ENCODE assay signal across 14 mouse cellular contexts in genomic region chr4:132350854-132351253, GRCm38 (mm10). TPM values are rescaled to one million over a fixed set of nuclear protein-coding genes. Genes with fewer than 3 reads are reported as not detected.
DNase-seq lines count a peak whose midpoint lies in the region; ATAC-seq and TF ChIP-seq lines count a peak whose summit lies in the region.
"Had no signal": no experiment of that assay in that cellular context is flagged by ENCODE, and none has a peak within 500 bp of the region (broad histone marks: within the 10 kb centered on the region; RNA-seq: fewer than 3 reads in every experiment).

No protein-coding gene starts in this region.

- no peak for ATAC-seq in kidney, embryonic 14.5 days (ENCODE audit: low FRiP score, low TSS enrichment)
- no peak for ATAC-seq in limb, embryonic 15.5 days (ENCODE audit: insufficient number of reproducible peaks, low FRiP score, low TSS enrichment, low read depth)
- ATAC-seq: forebrain, embryonic 16.5 days; hindbrain, postnatal 0 days had no signal

- WGBS in kidney, embryonic 14.5 days, result 74% methylated on average over 3 of the region's 3 CpGs
- WGBS in limb, embryonic 15.5 days, result 73% methylated on average over 3 of the region's 3 CpGs

- H3K4me1 ChIP-seq in kidney, embryonic 14.5 days (ENCODE audit: control insufficient read depth, insufficient read depth, low read length), result peaks cover 7% of the 10 kb centered on the region
- H3K4me1 ChIP-seq in CH12.LX (ENCODE audit: control insufficient read depth in 1 of 2, insufficient read depth in 2 of 2), result peaks cover 6 to 52% of the 10 kb centered on the region in 2 experiments
- peaks cover under 1 to 5% of the 10 kb centered on the region in 2 experiments; a peak in 3 of 4 replicates for H3K4me1 ChIP-seq in ES-E14 (ENCODE audit: control insufficient read depth in 2 of 2, insufficient read depth in 2 of 2, low read length in 2 of 2, poor library complexity in 1 of 2)
- H3K4me1 ChIP-seq in limb, embryonic 15.5 days, result peaks cover 17% of the 10 kb centered on the region

- no peak; the same call in 1 of the 2 replicates for TF ChIP-seq POLR2A in CH12.LX (IDR thresholded peaks at IDR 0.05; ENCODE audit: low read depth, low read length)

- H3K4me3 ChIP-seq in kidney, embryonic 14.5 days (ENCODE audit: low read length), result no peak overlapping the region; the same call in 1 of the 2 replicates
- H3K4me3 ChIP-seq in CH12.LX (replicated peaks in 1 of 3; ENCODE audit: low read depth in 2 of 3, low read length in 2 of 3, poor library complexity in 1 of 3), result peak overlapping the region in 1 of 3 experiments; percentile 84
- H3K4me3 ChIP-seq in ES-E14 (ENCODE audit: insufficient read depth in 1 of 2, low read depth in 1 of 2, low read length in 2 of 2, poor library complexity in 1 of 2, severe bottlenecking in 1 of 2), result peak overlapping the region in 1 of 2 experiments; percentile 89; a peak in 1 of 4 replicates
- no peak overlapping the region for H3K4me3 ChIP-seq in limb, embryonic 15.5 days

- 0 out of 2 replicates have a peak overlapping the region, but pooled peaks have one; percentile 67 for H3K4me2 ChIP-seq in kidney, embryonic 14.5 days (replicated peaks; ENCODE audit: low read depth, low read length)
- H3K4me2 ChIP-seq in CH12.LX (ENCODE audit: insufficient read depth, low read depth, poor library complexity, severe bottlenecking), result peak overlapping the region; percentile 91
- H3K4me2 ChIP-seq in limb, embryonic 15.5 days, result no peak overlapping the region

- TF ChIP-seq RAD21 in CH12.LX (IDR thresholded peaks at IDR 0.05; ENCODE audit: low read depth, low read length), result no peak

- H3K27ac ChIP-seq in kidney, embryonic 14.5 days (ENCODE audit: low read depth, low read length), result no peak overlapping the region
- H3K27ac ChIP-seq in CH12.LX (ENCODE audit: insufficient read depth, low read depth), result peak overlapping the region; percentile 20; the same call in 1 of the 2 replicates
- H3K27ac ChIP-seq in ES-E14 (ENCODE audit: insufficient read depth, low read depth, low read length, poor library complexity, severe bottlenecking), result peak overlapping the region; percentile 96; the same call in 1 of the 2 replicates
- H3K27ac ChIP-seq in limb, embryonic 15.5 days, result 0 out of 2 replicates have a peak overlapping the region, but pooled peaks have one; percentile 19
- H3K27ac ChIP-seq: hindbrain, postnatal 0 days had no signal

- DNase-seq in kidney, postnatal 36 days, result no peak
- DNase-seq in CH12.LX (ENCODE audit: extremely low read depth) (no peak), ES-E14 (ENCODE audit: low read depth, low spot score) (no peak)
- no peak for DNase-seq in adrenal gland, postnatal 36 days
- no peak for DNase-seq in right cerebral cortex, postnatal 4 days
- DNase-seq: cerebellum, adult 9-10 months; gastrocnemius, postnatal 14 days; kidney, postnatal 14 days had no signal

- dilution Hi-C loops in CH12.LX (cut with MboI; ENCODE audit: extremely low pct_ligation_motif_present, extremely low pct_unique_long_range_greater_than_20kb, low sequenced_read_pairs), result no loop called here

- H3K36me3 ChIP-seq in kidney, embryonic 14.5 days (ENCODE audit: control insufficient read depth, insufficient read depth, low read length), result peaks cover 22% of the 10 kb centered on the region
- H3K36me3 ChIP-seq in CH12.LX (replicated peaks in 1 of 2; ENCODE audit: control insufficient read depth in 1 of 2, insufficient read depth in 1 of 2, low read length in 1 of 2) (peaks cover 14 to 27% of the 10 kb centered on the region in 2 experiments), ES-E14 (ENCODE audit: control insufficient read depth, insufficient read depth, low read length, poor library complexity, severe bottlenecking) (peaks cover 23% of the 10 kb centered on the region)
- peaks cover 16% of the 10 kb centered on the region; the same call in 1 of the 2 replicates for H3K36me3 ChIP-seq in limb, embryonic 15.5 days

- no peak for TF ChIP-seq CTCF in CH12.LX (conservative IDR thresholded peaks at IDR 0.05 in 1 of 2, IDR thresholded peaks at IDR 0.05 in 1 of 2; ENCODE audit: low read depth in 2 of 2, low read length in 2 of 2)

- in situ Hi-C loops in CH12.LX (cut with MboI; ENCODE audit: low pct_ligation_motif_present, low pct_unique_long_range_greater_than_20kb, low sequenced_read_pairs) (loop anchor here (10.0 kb wide), 1 partner anchor 64 kb away; no protein-coding TSS in a partner anchor), ES-E14 (cut with MboI; ENCODE audit: low sequenced_read_pairs in 2 of 2, unreplicated experiment in 2 of 2) (no loop called here)

- peaks cover 23% of the 10 kb centered on the region for H3K79me2 ChIP-seq in CH12.LX (replicated peaks; ENCODE audit: control insufficient read depth, extremely low read depth, insufficient read depth, poor library complexity, severe bottlenecking)

- H3K27me3 ChIP-seq in kidney, embryonic 14.5 days (ENCODE audit: control insufficient read depth, insufficient read depth, low read length), result no peaks in the 10 kb centered on the region
- H3K27me3 ChIP-seq in CH12.LX (replicated peaks), result no peaks in the 10 kb centered on the region
- no peaks in the 10 kb centered on the region for H3K27me3 ChIP-seq in limb, embryonic 15.5 days

- no peaks in the 10 kb centered on the region for H3K9me3 ChIP-seq in kidney, embryonic 14.5 days (ENCODE audit: control insufficient read depth, low read length)
- no peaks in the 10 kb centered on the region for H3K9me3 ChIP-seq in CH12.LX (replicated peaks; ENCODE audit: low read length)
- no peaks in the 10 kb centered on the region for H3K9me3 ChIP-seq in ES-E14 (ENCODE audit: control insufficient read depth, insufficient read depth, low read depth, low read length)
- no peaks in the 10 kb centered on the region for H3K9me3 ChIP-seq in limb, embryonic 15.5 days
- H3K9me3 ChIP-seq: G1E had no signal

- TF ChIP-seq EP300 in CH12.LX (IDR thresholded peaks at IDR 0.05; ENCODE audit: low read length), result no peak

- H3K9ac ChIP-seq in kidney, embryonic 14.5 days (ENCODE audit: low read depth, low read length), result no peak overlapping the region
- H3K9ac ChIP-seq in CH12.LX (ENCODE audit: insufficient read depth, low read depth) (peak overlapping the region; percentile 99; the same call in 1 of the 2 replicates), ES-E14 (ENCODE audit: insufficient read depth, low read depth, low read length, poor library complexity, severe bottlenecking) (peak overlapping the region; percentile 97; the same call in 1 of the 2 replicates)
- H3K9ac ChIP-seq in limb, embryonic 15.5 days, result no peak overlapping the region

TF ChIP-seq in CH12.LX, 34 proteins besides CTCF, POLR2A, EP300 and RAD21 (continues in another document):
- TF ChIP-seq KAT2A (IDR thresholded peaks at IDR 0.05; ENCODE audit: insufficient replicate concordance, low read length) (0 out of 2 replicates have a peak, but pooled peaks have one; percentile 33), BHLHE40 (IDR thresholded peaks at IDR 0.05; ENCODE audit: low read depth, low read length) (no peak), MAFK (IDR thresholded peaks at IDR 0.05; ENCODE audit: insufficient replicate concordance, low read length) (peak; percentile 44; the same call in 1 of the 2 replicates), ZC3H11A (IDR thresholded peaks at IDR 0.05; ENCODE audit: low read depth, low read length) (no peak), MYC (IDR thresholded peaks at IDR 0.05; ENCODE audit: low read depth, low read length) (no peak), RCOR1 (conservative IDR thresholded peaks at IDR 0.05; ENCODE audit: low read depth, low read length) (0 out of 2 replicates have a peak, but pooled peaks have one; percentile 51), ZMIZ1 (IDR thresholded peaks at IDR 0.05; ENCODE audit: low read depth, low read length) (no peak), SIN3A (IDR thresholded peaks at IDR 0.05; ENCODE audit: low read length) (0 out of 2 replicates have a peak, but pooled peaks have one; percentile 9)

TF ChIP-seq in ES-E14, 5 proteins besides CTCF, POLR2A, EP300 and RAD21:
- no peak for TF ChIP-seq ZC3H11A (IDR thresholded peaks at IDR 0.05; ENCODE audit: borderline replicate concordance, low read depth, low read length)
- TF ChIP-seq CHD2 (IDR thresholded peaks at IDR 0.05; ENCODE audit: low read depth, low read length), result peak; percentile 70

RNA-seq across cellular contexts. Expression of gene Rcc1, which starts 2.6 kb away (rescaled TPM):
- 63.6 and 66.2 TPM in 2 replicates for polyA plus RNA-seq in kidney, embryonic 14.5 days (2014; fragmentation: Nextera tagmentation; extraction: Ambion mirVana)
- total RNA-seq in CH12.LX (2012; rRNA removed) (93.6 and 126 TPM in 2 replicates), CH12.LX (2014; rRNA removed) (148 and 150 TPM in 2 replicates), ES-E14 (2012; rRNA removed) (107 and 117 TPM in 2 replicates)
- 149 and 170 TPM in 2 replicates for polyA plus RNA-seq in CH12.LX (2012; ENCODE audit: insufficient read length, low read depth)
- 66.2 and 70.1 TPM in 2 replicates for polyA plus RNA-seq in limb, embryonic 15.5 days (2015; fragmentation: Nextera tagmentation; extraction: Ambion mirVana)
- total RNA-seq in adrenal gland, postnatal 36 days (2021), result 10 to 100 TPM; 14.7 to 16.8 TPM

RNA-seq across cellular contexts. Expression of gene Trnau1ap, which starts 21.5 kb away (rescaled TPM):
- 79.5 and 86.2 TPM in 2 replicates for polyA plus RNA-seq in kidney, embryonic 14.5 days (2014; fragmentation: Nextera tagmentation; extraction: Ambion mirVana)
- total RNA-seq in CH12.LX (2012; rRNA removed) (71.5 and 86.5 TPM in 2 replicates), CH12.LX (2014; rRNA removed) (70.6 and 80.5 TPM in 2 replicates), ES-E14 (2012; rRNA removed) (48.6 and 61.8 TPM in 2 replicates)
- polyA plus RNA-seq in CH12.LX (2012; ENCODE audit: insufficient read length, low read depth), result 60.7 and 64.4 TPM in 2 replicates
- polyA plus RNA-seq in limb, embryonic 15.5 days (2015; fragmentation: Nextera tagmentation; extraction: Ambion mirVana), result 61.4 and 68.3 TPM in 2 replicates
- 10 to 100 TPM; 29.2 to 37.5 TPM for total RNA-seq in adrenal gland, postnatal 36 days (2021)

RNA-seq across cellular contexts. Expression of gene Rab42, which starts 47.7 kb away (rescaled TPM):
- polyA plus RNA-seq in kidney, embryonic 14.5 days (2014; fragmentation: Nextera tagmentation; extraction: Ambion mirVana), result 2.4 and 3.5 TPM in 2 replicates
- total RNA-seq in CH12.LX (2012; rRNA removed) (0.38 and 0.51 TPM in 2 replicates), CH12.LX (2014; rRNA removed) (not detected in 2 replicates), ES-E14 (2012; rRNA removed) (0.69 and 1.1 TPM in 2 replicates)
- 0.31 TPM in 1 of 2 replicates, not detected in the other for polyA plus RNA-seq in CH12.LX (2012; ENCODE audit: insufficient read length, low read depth)
- polyA plus RNA-seq in limb, embryonic 15.5 days (2015; fragmentation: Nextera tagmentation; extraction: Ambion mirVana), result 1.8 and 2.7 TPM in 2 replicates
- total RNA-seq in adrenal gland, postnatal 36 days (2021), result 1 to 10 TPM in 1 of 2 experiments, under 1 TPM in 1; 0.56 to 1.7 TPM
- total RNA-seq: G1E; megakaryocyte-erythroid progenitor cell, adult 5-6 weeks had no signal

Comparison
In these comparisons a context has a peak if more than half of its experiments do, and no peak if none do; other contexts are left out.
1. H3K9ac ChIP-seq: peak in CH12.LX (single experiment) and ES-E14 (single experiment); none in kidney, embryonic 14.5 days (single experiment) and limb, embryonic 15.5 days (single experiment).